Mouse (Mus musculus) cerebral cortex, adult 2 months (tissue): Measurements from ENCODE around the gene Tnfrsf13b.

ENCODE experiments used
- WGBS: fragments of 180-500 bp; shearing (Covaris S2); methylation state at CpG from one replicate; pipeline ENCODE4 v1.1.7; 2018; 5-methylcytosine and 5-hydroxymethylcytosine counted together

Gene Tnfrsf13b

DNA sequence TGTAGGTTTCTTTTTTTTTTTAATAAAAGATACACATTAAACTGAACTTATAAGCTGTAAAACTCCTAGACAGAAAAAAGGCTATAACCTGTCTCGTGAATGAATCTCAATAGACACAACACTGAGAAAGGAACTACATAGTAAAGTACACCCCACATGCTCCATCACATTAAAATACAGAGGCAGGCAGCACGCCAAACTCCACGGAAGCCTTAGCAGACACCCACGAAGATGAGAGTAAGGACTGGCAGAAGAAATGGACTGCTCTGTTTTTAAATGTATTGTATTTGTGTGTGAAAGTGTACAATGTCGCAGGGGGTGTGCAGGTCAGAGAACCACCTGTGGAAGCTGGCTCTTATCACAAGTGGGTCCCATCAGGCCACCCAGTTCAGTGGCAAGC is 43.6 kb downstream of the Tnfrsf13b start:
- whole genome bisulfite sequencing, result 27% methylated on average over 5 of the region's 5 CpGs

- WGBS, result 14% methylated on average over 15 of the region's 15 CpGs
These were observed 46.9 kb downstream of the Tnfrsf13b start for GRCm38 (mm10) chr11:61173477-61173876.

DNA sequence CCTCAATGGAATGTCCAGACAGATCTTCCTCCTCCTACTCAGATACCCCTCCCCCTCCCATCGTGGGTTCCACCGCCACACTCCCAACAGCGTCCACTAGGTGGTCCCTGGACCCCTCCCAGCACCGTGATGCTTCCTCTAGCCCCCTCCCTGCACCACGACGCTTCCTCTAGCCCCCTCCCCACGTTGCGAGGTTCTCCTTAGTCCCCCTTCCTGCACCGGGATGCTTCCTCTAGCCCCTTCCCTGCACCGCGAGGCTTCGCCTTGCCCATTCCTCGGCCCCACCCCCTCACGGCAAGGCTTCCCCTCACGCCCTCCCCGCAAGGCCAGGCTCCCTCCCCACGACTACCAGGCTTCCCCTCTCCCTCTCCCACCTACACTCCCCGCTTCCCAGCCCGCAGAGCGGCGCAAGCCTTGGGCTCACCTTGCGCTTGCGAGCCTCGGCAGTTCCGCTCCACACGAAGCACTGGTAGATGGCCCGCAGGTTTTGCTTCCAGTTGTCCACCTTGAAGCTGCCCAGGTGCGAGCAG is 47.8 kb downstream of the Tnfrsf13b start:
- WGBS, result under 1% methylated on average over 28 of the region's 28 CpGs

DNA sequence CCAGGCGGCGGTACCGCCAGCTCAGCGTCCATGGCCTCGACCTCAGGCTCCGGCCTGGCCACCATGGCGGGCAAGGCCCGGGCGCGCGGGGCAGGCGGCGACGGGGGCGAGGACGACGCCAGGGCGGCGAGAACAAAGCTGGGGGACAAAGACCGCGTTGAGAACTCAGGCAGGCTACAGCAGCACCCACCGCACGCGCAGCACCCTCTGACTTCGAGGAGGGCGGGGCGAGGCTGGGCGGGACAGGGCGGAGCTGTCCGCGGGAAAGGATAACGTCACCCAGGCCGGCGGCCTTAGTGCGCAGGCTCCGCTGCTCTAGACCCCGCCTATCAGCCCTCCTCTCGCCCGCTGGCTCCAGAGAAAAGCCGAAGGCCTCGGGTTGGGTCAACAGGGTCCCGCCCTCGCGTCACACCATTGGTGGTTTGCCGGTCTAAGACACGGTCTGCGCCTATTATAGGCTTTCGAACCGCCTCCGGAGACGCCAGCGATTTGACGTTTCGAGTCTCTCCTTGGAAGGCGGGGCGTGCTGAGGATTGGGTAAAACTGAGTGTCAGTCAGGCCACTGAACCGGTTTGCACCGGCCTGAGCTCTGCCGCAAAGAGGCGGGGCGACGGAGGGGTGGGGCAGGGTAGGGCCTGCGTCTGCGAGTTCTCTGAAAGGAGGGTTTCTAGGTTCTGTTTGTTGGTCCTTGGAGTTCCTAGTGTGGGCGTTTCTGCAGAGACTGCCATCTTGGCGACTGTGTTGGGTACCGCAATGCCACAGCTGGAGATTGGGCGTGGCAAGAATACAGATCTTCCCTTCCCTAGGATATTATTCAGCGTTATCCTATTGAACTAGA is 48.5 kb downstream of the Tnfrsf13b start, which contains the start of gene Usp22:
Gene Usp22 (minus strand): TSS at position 235 of the 838 bp plus-strand sequence.
- WGBS, result under 1% methylated on average over 69 of the region's 69 CpGs

DNA sequence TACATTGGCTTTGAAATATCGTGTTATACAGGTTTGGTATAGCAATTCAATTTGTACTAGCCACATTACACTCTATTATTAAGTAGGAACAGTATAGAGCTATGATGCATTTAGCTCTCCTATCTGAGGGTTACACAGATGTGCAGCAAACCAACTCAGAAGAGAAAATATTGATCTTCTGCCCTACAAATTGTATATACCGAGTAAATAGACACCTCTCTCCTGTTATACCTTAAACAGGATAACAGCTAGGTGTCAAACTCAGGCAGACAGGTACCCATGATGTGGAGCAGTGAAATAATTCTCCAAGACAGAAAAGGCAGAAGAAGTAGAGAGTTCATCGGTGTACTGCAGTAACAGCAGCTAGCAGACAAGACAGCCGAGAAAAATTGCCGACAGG is 49.2 kb downstream of the Tnfrsf13b start:
- 48% methylated on average over 5 of the region's 5 CpGs for WGBS

DNA sequence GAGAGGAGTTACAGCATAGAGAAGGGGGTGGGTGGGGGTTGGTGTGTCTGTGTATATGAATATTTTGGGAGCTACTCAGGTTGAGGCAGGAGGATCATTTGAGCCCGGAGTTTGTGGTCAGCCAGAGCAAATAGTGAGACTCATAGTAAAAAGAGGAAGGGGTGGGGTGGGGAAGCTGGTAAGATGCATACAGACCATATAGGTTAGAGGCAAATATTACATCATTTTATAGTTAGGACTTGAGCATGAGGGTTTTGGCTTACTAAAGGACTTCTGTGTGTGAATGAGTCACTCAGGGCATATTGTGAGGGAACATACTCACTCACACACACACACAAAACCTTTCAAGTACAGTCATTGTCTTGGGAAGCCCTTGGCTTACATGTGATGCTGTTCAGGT is 49.8 kb downstream of the Tnfrsf13b start:
- WGBS, result 67% methylated on average over 1 of the region's 1 CpGs

DNA sequence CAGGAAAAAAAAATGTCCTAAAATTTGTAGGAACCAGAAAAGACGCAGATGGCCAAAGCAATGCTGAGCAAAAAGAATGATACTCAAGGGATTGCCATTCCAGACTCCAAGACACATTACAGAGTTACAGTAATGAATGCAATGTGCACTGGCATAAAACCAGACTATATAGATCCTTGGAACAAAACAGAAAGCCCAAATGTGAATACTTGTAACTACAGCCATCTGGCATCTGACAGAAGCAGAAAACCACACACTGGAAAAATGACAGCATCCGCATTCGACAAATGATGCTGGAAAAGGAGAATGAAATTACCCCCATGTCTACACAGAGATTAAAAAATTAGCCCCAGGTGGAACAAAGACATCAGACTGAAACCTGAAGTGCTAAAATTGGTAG is 53.8 kb downstream of the Tnfrsf13b start:
- WGBS, result 56% methylated on average over 3 of the region's 3 CpGs

DNA sequence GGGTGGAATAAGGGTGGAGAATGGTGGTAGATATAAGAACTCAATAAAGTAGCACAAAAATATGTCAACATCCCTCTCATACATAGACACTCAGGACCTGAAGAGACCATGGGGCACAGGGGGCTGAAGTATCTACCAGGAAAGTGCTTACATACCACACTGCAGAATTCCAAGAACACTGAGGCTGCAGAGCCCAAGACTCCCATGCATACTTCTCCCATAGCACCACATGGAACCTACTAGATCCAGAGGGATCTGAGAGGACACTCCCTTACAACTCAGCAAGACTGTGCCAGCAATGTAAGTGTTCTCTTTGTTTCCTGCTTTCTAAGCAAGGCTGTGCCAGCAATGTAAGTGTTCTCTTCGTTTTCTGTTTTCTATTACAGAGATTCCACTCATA is 57.3 kb downstream of the Tnfrsf13b start:
- WGBS, result 38% methylated on average over 1 of the region's 1 CpGs

DNA sequence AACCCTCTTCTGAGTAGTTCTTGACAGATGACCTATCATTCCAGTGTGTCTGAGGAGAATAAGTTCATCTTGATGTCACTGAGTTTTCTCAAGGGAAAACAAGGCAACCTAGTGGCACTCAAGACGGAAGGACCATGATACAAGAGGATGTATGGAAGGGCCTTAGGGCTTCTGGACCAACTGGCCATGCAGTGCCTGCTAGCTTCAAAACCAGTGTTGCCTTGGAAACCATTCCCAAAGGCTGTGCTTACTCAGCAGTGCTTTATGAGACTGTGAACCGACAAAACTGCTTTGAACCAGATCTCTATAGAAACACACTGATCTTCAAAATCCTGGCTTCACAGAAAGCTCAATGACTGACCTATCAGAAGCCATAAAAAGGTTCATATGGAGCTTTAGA is 64.2 kb downstream of the Tnfrsf13b start:
- WGBS, result 74% methylated on average over 2 of the region's 2 CpGs

DNA sequence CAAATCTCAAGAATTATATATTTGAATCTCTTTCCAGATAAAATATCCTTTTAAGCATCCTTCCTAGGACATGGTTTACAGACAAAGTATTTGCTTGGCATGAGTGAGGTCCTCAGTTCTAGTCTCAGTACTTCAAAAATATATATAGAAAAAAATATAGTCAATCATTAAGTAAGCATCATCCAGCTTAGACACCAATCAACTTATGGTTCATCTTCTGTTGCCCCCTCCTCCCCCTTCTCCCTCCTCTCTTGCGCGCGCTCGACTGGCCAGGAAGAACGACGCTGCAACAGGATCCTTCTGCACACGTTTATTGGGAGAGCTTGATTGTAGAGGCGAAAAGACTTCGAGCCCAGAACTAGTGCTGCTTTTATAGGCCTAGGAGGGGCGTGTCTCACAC is 65.6 kb downstream of the Tnfrsf13b start:
- 84% methylated on average over 9 of the region's 10 CpGs for WGBS

DNA sequence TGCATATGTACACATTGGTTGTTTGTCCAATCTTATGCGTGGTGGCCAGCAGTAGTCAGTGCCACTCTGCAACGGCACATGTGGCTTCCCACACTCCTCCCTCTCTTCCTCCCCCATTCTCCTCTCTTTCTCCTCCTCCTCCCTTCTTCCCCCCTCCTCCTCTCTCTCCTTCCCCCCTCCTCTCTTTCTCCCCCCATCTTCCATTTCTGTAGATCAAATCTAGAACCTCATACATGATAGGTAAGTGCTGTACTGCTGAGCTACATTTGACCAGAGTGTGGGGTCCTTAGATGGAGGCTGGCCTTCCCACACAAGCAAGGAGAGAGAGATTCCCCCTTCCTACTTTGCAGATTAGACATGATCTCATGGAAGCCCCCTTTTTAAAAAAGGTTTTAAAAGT is 66.2 kb downstream of the Tnfrsf13b start:
- WGBS, result 93% methylated on average over 2 of the region's 2 CpGs

GRCm38 (mm10) chr11:61193392-61193791 is 66.8 kb downstream of the Tnfrsf13b start:
- WGBS, result 6% methylated on average over 9 of the region's 9 CpGs

GRCm38 (mm10) chr11:61196616-61197353 is 70.2 kb downstream of the Tnfrsf13b start:
- 84% methylated on average over 14 of the region's 14 CpGs for WGBS
